Mouse (Mus musculus) skeletal muscle tissue, adult 2 months (tissue): Measurements from ENCODE around the gene Ptpn14.
A peak's percentile ranks its signal among the peaks of the same experiment; 100 is the strongest.

Source experiments
- DNase-seq: peaks from one replicate; pipeline ENCODE4 v3.0.0-alpha.2; 2012; ENCODE audit warnings: low read depth, low spot score

The Ptpn14 gene

DNA sequence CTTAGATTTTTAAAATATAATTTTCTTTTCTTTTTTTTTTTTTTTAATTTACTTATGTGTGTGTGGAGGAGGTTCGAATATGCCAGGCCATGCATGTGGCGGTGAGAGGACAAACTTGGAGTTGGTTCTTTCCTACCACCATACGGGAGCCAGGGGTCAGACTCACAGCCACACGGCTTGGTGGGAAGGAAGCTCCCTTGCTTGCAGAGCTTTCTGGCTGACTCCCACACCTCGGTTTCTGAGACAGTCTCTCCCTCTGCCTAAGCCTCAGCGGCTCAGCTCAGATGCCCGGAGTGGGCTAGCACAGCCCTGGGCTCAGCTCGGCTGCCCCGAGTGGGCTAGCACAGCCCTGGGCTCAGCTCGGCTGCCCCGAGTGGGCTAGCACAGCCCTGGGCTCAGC, 10.5 kb upstream of the Ptpn14 start:
- no peak for DNase-seq

DNA sequence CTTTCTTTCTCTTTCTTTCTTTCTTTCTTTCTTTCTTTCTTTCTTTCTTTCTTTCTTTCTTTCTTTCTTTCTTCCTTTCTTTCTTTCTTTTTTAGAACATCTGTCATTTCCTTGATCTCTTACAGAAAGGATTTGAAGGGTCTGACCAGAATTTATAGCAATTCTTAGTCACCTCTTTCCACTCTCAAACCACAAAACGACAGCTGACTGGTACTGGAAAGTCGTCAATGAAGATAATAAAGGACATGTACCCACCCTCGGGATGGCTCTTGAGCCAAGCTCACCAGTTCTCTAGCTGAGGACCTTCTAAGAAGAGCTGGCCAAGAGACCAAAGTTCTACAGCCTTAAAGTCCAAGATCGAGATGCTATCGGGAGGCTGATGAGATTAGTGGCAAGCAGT, 9.5 kb upstream of the Ptpn14 start:
- DNase-seq = no peak

DNA sequence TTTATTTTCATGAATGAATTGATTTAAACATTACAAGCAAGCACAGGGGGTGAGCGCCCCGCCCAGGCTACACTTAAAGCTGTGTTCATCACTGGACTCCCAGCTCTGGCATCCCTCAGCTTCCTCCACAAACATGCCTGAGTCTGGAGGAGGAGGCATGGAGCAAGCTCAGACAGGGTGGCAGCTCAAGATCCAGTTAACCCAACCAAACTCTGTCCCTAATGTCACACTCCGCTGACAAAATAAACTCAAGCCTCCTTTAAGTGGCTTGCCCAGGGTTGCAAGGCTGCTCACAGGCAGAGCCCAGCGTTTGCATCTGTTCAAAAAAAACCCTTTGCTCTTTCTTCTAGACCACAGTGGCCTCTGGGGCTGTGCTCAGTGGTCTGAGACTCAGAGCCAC, 1.9 kb upstream of the Ptpn14 start:
- no peak for DNase-seq

DNA sequence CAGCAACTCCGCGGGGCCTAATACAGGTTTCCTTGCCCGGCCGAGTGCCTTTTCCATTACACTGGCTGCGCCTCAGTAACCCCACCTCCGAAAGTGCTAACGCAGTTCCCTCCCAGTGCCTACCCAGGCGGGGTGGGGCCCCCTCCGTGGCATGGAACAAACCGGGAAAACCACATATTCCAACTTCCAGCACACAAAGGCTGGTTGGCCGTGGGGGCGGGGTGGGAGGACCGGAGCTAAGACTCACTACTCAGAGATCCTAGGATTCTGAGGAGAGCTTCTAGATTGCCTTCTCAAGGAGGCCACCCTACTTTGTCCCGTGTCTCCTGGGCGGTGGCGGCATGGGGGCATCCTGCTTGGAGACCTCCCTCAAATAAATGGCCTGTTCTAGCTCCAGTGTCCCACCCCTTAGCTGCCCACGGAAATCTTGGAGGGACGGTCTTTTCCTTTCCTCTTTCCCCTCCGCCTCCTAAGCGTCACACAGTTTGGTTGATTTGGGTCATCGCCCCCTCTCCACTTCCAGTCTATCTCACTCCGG, 653 bp upstream of the Ptpn14 start:
- peak; percentile 47 for DNase-seq

DNA sequence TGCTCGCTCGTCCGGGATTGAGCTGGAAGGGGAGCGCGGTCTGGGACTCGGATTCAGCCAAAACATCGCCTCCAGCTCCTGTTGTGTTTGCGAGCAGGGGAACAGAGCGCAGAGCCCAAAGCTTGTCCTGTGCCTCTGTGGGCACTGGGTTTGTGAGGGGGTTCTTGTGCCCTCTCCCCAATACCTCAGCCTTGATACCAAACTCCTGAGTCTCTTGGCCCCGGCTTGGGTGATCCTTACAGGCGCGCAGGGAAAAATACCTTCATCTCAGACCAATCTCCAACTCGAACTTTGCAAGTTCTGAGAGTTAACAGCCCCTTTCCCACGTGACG, 682 bp downstream of the Ptpn14 start:
- no peak for DNase-seq

DNA sequence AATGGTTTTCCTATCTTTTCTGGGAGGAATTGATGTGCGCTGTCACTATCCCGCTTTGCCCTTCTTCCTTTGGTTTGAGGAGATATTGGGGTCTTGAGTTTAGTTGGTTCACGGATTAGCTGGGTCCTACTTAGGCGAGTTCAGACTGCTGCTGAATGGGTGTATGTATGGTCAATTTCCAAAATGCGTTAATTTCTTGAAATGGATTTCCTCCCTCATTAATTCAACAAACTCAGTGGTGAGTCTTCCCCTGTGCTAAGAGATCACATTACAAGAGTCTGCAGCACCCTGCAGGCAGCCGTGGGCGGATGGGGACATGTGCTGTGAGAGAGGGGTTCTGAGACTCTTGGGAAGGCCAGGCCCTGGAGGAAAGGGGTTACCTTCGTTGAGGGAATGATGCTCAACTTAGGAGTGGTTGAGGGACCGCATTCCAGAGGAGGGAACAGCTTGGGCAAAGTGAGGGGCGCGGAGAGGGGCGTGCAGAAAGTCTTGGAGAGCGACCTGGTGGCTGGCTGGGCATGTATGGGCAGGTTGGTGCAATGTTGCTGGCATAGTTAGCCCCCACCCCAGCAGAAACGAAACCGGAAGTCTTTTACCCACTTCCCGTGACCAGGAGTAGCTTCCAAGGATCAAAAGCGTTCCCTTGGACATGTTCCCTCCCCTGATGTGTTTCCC, 1.2 kb downstream of the Ptpn14 start:
- no peak for DNase-seq

DNA sequence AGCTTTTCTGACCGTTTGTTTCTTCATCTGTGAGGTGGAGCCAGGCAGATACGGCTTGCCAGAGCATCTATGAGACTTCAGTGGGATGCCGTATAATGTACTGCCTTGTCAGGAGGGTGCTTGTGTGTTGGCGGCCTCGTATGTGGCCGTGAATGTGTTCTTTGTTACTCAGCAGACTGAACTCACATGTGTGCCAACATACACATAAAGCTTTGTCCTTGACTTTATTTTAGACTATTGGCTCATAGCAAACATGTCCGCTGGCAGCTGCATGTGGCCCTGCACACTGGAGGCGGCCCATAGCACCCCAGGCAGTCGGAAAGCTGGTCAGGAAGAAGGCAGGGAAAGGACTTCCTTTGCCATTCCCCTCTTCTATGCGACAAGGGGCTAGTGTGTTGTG, 3.6 kb downstream of the Ptpn14 start:
- no peak for DNase-seq

DNA sequence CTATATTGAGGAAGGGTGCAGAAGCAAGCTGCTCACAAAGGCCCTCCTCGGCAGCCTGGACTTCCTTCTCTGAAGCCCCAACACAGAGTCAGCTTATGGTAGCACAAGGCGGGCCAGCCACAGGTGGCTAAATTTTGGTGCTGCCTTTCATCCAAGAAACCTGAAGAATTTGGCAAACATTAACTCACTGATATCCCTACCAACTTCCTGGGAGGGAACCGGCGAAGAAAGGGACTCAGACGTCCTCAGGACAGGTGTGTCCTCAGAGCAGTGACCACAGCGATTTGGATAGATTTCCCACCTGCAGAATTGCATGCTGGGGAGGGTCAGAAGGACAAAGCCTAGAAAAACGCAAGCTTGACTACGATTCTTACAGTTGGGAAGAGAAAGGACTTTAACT, 4.1 kb downstream of the Ptpn14 start:
- no peak for DNase-seq

DNA sequence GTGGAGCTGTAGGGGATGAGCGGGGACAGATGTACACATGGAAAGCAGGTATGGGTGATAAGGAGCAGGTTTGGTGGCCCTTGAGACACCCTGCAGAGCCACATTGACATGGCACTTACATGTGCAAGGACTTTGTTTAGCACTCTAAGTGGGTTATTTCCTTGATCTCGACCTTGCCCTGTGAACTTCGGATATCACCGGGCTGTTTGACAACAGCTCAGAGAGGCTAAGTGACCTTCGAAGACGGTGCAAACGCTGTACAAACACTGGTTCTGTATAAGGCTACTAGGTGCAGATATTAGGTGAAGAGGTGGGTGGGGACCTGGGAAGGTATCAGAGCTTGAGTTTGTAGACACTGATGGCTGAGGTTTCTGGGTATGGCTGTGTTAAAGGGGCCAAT, 12.0 kb downstream of the Ptpn14 start:
- DNase-seq = no peak

DNA sequence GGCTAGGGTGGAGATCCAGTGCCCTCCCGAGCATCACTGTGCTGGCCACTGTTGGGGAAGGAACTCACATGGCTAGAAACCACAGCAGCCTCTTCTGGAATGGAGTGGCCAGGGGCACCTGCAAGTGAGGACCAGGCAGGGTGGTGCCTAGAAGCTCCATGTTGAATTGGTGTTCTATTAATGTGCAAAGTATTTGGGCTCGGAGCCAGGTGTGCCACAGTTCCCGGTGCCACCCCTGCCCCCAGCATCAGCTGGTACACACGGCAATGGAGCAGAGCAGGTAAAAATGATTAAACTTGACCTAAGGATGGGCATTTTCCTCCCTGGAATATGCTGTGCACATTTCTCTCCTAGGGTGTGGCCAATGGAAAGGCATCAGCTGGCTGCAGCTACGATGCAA, 14.0 kb downstream of the Ptpn14 start:
- no peak for DNase-seq

DNA sequence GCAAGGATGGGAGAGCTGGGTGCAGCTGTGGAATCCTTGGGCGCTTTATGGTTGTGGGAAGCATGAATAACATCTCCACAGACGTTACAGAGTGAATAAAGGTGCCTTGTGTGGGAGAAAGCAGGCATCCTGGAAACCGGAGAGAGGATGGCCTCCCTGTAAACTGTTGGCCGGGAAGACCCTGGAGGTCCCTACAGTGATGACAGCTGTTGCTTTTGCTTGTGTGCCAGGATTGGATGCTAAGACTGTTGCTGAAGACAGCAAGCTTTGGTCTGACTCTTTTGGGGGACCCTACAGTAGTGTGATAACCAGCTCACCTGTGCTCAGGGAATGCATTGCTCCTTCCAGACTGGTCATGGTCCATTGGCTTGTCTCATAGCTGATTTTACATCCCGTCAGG, 15.1 kb downstream of the Ptpn14 start:
- DNase-seq = no peak

DNA sequence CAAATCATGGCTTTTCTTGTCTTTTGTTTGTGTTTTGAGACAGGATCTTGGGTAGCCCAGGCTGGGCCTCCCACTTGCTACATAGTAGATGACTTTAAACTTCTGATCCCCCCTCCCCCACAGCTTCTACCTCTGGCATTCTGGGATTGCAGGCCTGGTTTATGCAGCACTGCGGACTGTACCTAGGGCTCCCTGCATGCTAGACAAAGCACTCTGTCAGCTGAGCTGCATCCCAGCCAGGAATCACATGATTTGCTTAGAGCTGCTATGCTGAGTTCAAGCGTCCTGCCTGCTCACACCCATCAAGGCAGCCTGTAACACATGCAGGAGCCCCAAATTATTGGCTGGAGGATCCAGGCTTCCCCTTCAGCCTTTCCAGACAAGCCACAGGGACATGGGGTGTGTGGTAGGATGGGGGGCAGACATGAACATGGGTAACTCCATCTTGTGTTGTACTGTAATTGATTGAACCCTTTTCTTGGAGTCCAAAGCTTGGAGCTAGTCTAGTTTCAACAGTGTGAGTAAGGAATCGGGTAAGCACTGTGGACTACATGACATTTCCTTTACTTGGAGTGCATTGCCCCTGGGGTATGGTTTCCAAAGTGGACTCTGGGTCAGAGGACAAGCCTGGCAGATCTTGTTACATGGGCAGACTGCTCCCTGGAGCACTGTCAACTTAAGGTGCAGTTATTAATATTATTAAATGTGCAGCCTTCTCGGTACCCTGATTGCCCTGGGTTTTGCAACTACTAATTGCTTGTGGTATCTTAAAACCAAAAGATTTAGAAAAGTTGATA, 17.0 kb downstream of the Ptpn14 start:
- peak; percentile 79 for DNase-seq

DNA sequence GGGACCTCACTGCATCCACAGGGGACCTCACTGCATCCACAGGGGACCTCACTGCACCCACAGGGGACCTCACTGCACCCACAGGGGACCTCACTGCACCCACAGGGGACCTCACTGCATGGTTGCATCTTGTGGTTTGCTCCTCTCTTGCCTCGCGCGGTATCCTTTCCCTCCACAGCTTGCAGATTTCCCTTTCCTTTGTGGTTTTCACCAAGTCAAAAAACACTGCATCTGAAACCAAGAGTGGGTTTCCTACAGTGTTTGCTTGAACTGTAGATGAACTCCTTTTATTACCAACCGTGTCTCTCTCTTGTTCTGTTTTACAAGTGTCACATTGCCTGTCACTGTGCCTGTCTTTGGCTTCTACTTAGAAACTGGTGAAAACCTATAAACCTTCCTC, 18.5 kb downstream of the Ptpn14 start:
- no peak for DNase-seq

DNA sequence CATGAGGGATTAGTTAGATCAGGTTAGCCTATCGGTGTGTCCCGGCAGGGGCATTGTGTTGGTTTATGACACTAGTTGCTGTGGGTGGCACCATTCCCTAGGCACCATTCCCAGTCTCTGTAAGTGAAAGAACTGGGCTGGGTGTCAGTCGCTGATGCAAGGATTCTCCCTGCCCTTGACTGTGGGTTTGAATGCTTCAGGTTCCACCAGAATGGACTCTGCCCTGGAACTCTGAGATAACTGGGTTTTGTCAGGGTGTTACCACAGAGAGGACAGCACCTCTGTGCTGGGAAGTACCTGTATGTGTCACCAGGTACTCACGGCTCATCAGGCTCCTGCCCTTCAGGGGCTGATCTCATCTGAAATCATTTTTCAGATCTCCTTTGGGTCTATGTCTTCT, 21.7 kb downstream of the Ptpn14 start:
- DNase-seq = no peak

DNA sequence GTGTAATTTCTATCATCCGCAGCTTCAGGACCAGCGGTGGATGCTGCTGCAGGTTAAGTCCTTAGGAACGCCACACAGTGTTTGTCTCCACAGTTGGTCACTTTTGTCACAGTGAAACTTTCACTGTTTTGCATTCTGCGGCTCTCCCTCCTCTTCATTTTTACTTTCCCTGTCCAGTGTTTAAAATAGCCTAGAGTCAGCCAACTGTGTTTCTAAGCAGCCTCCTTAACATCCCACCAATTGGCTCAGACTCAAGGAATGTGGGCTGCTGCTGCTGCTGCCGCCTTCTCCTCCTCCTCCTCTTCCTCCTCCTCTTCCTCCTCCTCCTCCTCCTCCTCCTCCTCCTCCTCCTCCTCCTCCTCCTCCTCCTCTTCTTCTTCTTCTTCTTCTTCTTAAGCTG, 22.2 kb downstream of the Ptpn14 start:
- no peak for DNase-seq

DNA sequence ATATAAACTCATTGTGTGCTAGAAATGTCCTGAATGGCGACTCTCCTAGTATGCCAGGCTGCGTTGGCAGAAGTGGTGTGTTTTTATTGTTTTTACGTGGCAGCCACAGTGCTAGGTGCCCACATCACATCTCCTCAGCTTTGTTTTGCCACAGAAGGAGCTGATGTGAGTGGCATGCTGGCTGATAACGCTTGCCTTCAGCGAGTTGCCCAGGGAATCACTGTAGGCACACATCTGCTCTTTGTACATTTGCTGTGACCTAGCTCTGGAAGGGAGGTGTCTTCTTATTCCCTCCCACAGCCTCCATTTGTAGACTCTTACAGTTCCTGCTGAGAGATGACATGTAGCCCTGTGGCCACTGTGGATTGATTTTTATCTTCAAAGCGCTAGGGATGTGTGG, 24.2 kb downstream of the Ptpn14 start:
- no peak for DNase-seq

DNA sequence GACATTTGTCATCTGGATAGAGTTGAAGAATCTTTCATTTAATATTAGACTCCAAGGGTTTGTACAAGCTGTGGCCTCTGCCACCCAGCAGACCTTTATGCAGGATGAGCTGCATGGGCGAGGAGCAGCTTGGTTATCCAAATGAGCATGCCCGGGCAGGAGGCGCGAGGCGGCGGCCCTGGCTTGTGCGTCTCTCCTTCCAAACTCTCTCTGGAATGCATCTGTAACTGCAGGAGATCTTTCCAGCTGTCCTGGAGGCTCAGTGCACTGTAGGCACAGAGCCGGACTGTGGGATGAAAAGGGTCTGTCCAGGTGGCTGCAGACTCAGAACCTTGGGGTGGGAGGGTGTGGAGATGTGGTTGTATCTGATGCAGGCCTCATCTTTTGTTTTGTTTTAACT, 27.0 kb downstream of the Ptpn14 start:
- no peak for DNase-seq

DNA sequence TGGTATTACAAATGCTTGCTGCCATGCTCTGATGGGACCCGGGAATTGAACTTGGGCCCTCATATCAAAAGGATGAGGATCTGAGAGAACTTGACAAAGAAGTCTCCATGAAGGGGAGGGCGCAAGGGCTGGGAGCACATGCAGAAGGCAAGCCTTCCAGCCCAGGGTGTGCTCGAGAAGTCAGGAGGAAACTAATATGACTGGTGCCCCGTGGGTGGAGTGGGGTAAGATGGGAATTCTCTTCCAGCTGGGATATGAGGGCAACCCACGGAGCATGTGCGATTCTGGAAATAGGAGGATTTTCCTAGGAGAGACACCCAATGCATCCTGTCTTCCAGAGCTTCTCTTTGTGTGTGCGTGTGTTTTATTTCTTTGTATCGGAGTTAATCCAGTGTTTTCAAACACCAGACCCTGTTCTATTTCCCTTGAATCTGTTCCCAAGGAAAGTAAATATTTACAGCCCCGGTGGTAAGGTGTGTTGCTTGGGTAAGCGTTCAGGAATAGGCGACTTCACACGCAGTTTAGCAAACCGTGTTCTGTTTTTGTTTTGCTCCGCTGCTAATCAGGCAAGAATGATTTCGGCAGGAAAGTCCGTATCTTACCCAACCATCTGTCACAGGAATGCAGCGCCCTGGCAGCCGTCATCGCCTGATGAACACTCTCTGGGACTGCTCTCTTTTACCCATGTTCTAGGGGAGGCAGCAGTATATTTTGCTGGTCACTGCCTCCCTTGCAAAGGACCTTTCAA, 28.4 kb downstream of the Ptpn14 start:
- peak; percentile 36 for DNase-seq

DNA sequence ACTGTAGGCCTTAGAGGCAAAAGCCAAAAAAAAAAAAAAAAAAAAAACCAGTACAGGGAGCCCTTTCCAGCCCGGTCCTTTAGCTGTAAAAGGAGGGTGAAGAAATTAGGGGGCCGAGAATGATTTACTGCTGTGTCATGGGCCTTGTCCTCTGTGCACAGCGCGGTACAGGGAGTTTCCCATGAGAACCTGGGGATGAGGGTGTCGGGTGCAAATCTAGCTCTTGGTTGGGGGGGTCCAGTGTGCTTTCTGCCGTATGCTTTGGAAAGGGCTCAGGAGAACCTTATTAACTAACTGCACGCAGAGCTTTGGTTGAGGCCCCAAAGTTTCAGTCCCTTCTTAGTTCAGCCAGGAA, 29.0 kb downstream of the Ptpn14 start:
- no peak for DNase-seq

DNA sequence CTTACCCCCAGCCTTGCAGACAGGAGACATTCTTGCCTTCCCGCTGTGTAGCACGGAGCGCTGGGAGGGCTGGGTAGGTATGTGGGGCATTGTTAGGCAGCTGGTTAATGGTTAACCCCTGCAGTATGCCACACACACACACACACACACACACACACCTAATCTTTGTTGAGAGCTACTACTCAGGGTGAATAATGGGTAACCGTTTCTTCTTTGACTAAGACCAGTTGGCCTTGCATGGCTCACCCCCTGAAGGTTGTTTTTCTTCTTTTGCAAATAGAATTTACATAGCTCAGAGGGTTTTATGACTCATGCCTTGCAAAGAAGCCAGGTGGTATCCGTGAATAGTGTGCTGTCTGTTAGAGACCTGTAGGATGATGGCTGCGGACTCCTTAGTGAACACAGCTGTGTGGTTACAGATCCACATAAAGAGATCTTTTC, 33.5 kb downstream of the Ptpn14 start:
- DNase-seq = no peak

DNA sequence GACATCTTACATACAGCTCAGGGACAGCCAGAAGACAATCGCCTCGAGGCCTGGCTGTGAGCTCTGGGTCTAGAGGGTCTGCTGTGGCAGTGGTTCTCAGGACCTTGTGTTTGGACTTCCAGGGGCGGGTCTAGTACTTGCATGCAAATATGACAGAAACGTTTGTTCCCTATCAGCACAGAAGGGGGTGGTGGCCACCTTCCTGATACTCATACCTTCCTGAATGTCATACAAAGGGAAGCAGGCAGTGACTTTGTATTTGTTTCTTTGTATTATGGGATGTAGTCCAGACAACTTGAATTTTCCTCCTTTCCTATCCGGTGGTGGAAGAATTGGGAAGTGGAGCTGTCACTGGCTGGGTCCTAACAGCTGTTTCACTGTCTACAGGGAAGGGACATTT, 36.2 kb downstream of the Ptpn14 start:
- no peak for DNase-seq

DNA sequence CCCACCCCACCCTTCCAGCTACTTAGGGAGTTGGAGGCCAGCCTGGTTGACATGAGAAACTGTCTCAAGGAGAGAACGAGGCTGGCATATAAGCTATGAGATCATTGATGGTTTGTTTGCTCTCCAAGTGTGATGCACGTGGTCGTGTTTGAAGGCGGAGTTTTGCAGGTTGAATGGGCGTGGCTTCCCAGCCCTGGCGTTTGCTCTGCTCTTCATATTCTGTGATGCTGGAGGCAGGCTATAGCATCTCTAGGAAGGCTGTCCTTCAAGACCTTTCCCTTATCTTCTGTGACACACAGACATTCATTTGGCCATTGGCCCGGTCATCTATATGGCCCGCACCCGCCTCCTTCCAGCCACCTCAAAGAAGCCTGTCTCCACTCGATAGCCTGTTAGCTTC, 39.1 kb downstream of the Ptpn14 start:
- DNase-seq = no peak

DNA sequence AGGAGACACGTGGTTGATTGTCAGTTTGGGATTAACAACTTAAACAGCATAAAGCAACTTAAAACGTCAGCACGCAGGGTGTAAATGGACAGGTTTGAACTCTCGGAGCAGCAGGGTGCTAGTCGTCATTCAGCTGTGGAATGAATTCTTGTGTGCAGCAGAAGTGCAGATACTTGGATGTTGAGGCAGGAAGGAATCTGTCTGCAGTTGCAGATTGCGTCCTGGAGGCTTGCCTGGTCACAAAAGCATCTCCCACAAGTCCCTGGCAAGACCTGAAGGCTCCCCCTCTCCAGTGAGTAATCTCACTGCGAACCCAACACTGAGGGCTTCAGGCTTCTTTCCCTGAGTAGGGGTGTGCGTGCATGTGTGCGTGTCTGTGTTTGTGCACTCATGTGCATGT, 39.8 kb downstream of the Ptpn14 start:
- no peak for DNase-seq
